Mouse (Mus musculus) erythroblast, embryonic 14.5 days (primary cell): ENCODE measurements around the gene Col18a1.

Source experiments
- GATA1 ChIP-seq: IDR thresholded peaks from 2 replicates; pipeline ENCODE4 v1.6.1; 2012; ENCODE audit warnings: low read length, inconsistent platforms, mixed read lengths
- TAL1 ChIP-seq: IDR thresholded peaks from 3 replicates; pipeline ENCODE4 v1.6.1; 2012; ENCODE audit warnings: low read length, inconsistent platforms, mixed read lengths

DNA sequence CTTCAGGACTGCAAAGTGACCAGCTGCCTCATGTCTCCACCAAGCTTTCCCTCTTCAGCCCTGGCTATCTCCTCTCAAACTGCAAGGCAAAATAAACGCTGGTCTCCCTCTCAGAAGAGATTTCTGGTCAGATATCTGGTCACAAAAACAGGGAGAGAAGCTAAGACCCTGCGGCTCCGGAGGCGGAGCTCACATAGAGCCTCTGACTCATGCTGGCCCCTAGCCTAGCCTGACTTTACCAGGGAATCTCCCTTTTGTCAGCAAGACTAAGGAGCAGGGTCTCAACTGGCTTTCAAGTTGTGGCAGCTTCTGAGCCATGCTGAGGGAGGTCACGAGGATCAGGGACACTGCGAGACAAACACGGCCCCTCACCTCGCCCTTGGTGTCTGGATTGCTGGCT, 77.0 kb downstream of the Col18a1 start:
- TF ChIP-seq GATA1 (no peak), TAL1 (no peak)
